Mouse (Mus musculus): ENCODE results near the gene 4930447C04Rik. TPM values are rescaled to one million over a fixed set of nuclear protein-coding genes. Genes with fewer than 3 reads are reported as not detected.

4930447C04Rik gene
- 0.28 and 0.84 TPM in 2 replicates for polyA plus RNA-seq (2012; rRNA removed)
- polyA plus RNA-seq (2014; fragmentation: Nextera tagmentation; extraction: Ambion mirVana), result 0.09 and 0.23 TPM in 2 replicates

DNA sequence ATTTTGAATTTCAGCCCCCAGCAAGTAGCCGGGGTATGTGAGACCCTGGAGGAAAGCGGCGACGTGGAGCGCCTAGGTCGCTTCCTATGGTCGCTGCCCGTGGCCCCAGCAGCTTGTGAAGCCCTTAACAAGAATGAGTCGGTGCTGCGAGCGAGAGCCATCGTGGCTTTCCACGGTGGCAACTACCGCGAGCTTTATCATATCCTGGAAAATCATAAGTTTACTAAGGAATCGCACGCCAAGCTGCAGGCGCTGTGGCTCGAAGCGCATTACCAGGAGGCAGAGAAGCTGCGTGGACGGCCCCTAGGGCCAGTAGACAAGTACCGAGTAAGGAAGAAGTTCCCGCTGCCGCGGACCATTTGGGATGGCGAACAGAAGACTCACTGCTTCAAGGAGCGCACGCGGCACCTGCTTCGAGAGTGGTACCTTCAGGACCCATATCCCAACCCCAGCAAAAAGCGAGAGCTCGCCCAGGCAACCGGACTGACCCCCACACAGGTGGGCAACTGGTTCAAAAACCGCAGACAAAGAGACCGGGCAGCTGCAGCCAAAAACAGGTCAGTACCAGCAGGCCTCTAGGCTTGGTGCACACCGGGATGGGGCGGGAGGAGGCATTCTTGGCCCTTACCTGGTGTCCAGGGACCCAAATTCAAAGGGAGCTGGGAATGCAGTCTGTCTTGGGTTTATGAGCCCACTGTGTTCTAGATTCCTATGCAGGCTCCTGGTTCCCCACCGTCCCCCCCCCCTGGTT, at the start of gene 4930447C04Rik:
Gene 4930447C04Rik, minus strand, starts transcription at position 704 of the 751 bp plus-strand sequence.
- no peak for TF ChIP-seq CTCF (IDR thresholded peaks at IDR 0.05; ENCODE audit: low read depth)
- TF ChIP-seq EP300 (IDR thresholded peaks at IDR 0.05; ENCODE audit: low read depth), result no peak
- Histone ChIP-seq H3K4me2 (ENCODE audit: low read depth) (no peak within 1 kb of the TSS), H3K9ac (replicated peaks) (no peak within 1 kb of the TSS), H3K9me3 (ENCODE audit: control insufficient read depth, low read length) (no peaks in the 10 kb centered on the region), H3K27me3 (ENCODE audit: control insufficient read depth, insufficient read depth, low read length) (peaks cover 95% of the 10 kb centered on the region), H3K36me3 (replicated peaks; ENCODE audit: control insufficient read depth, insufficient read depth, low read depth) (no peaks in the 10 kb centered on the region), H3K4me1 (replicated peaks; ENCODE audit: control insufficient read depth in 2 of 2, insufficient read depth in 2 of 2, low read length in 1 of 2) (no peaks in the 10 kb centered on the region), H3K4me3 (ENCODE audit: insufficient read depth in 1 of 2, low read depth in 2 of 2, low read length in 2 of 2) (no peak within 1 kb of the TSS), H3K27ac (no peak within 1 kb of the TSS)
- 3% methylated on average over 39 of the region's 39 CpGs for WGBS (ENCODE audit: insufficient replicate concordance)
- ATAC-seq (ENCODE audit: insufficient read depth) (no peak), DNase-seq (ENCODE audit: low read depth in 3 of 3, low spot score in 3 of 3) (no peak)

DNA sequence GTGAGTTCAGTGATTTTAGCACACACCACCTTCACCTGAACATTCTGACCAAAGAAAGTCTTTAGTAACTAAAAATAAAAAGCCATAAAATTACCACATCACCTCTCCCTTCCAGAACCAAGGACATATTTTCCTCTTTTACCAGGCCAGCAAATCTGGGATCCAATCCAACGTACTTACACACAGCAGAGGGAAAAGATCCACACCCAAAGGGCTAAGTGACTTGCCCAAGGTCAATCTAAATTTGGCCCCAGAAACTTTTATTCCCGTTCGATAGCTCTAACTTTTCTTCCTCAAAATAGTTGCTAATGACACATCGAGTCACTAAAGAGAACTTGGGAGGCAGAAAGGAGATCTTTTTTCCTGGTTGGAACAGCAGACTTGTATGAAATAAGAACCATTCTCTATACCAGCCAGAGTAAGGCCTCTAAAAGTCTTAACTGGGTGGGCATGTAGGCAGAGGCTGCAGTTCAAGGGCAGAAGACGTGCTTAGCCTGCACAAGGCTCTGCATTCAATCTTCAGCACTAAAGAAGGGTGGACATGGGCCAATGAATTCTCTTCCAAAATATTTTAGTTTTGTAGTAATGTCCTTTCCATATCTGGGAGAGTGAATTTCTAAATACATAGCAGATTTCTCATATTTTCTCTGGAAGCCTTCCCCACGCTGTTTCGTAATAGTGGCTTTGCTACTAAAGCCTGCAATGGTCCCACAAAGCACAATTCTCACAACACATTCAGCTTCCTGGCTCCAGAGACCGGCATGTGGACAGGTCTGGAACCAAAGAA, 42.7 kb upstream of the 4930447C04Rik start:
- ATAC-seq (ENCODE audit: insufficient read depth), result no peak
- Histone ChIP-seq H3K4me3 (ENCODE audit: insufficient read depth in 1 of 2, low read depth in 2 of 2, low read length in 2 of 2) (no peak overlapping the region), H3K27ac (no peak overlapping the region), H3K27me3 (ENCODE audit: control insufficient read depth, insufficient read depth, low read length) (no peaks in the 10 kb centered on the region), H3K4me1 (replicated peaks; ENCODE audit: control insufficient read depth in 2 of 2, insufficient read depth in 2 of 2, low read length in 1 of 2) (no peaks in the 10 kb centered on the region), H3K9ac (replicated peaks) (no peak overlapping the region), H3K36me3 (replicated peaks; ENCODE audit: control insufficient read depth, insufficient read depth, low read depth) (no peaks in the 10 kb centered on the region), H3K4me2 (ENCODE audit: low read depth) (no peak overlapping the region), H3K9me3 (ENCODE audit: control insufficient read depth, low read length) (no peaks in the 10 kb centered on the region)
- TF ChIP-seq EP300 (IDR thresholded peaks at IDR 0.05; ENCODE audit: low read depth) (no peak), CTCF (IDR thresholded peaks at IDR 0.05; ENCODE audit: low read depth) (no peak)
- 59% methylated on average over 8 of the region's 8 CpGs for WGBS (ENCODE audit: insufficient replicate concordance)
- no peak for DNase-seq (ENCODE audit: low read depth in 3 of 3, low spot score in 3 of 3)

DNA sequence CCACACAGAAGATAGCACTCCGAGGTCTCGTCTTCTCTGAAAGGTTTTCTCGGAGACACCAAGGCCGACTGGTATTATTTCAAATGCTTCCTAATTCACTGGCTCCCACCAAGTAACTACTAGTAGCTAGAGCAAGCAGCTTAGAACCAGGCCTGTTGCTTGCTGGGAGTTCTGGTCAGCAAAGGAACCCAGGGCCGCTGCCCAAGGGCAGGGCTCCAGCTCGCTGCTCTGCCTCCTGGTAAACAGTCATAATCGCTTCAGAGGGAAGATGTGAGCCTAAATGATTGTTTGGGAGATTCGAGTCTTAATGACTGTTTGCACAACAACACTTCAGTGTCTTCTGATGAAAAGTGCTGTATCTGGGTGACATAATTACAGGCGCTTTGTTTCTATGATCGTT, 42.0 kb upstream of the 4930447C04Rik start:
- no peak for ATAC-seq (ENCODE audit: insufficient read depth)
- Histone ChIP-seq H3K9ac (replicated peaks) (no peak overlapping the region), H3K4me3 (ENCODE audit: insufficient read depth in 1 of 2, low read depth in 2 of 2, low read length in 2 of 2) (no peak overlapping the region), H3K36me3 (replicated peaks; ENCODE audit: control insufficient read depth, insufficient read depth, low read depth) (no peaks in the 10 kb centered on the region), H3K27ac (no peak overlapping the region), H3K27me3 (ENCODE audit: control insufficient read depth, insufficient read depth, low read length) (no peaks in the 10 kb centered on the region), H3K4me2 (ENCODE audit: low read depth) (no peak overlapping the region), H3K9me3 (ENCODE audit: control insufficient read depth, low read length) (no peaks in the 10 kb centered on the region), H3K4me1 (replicated peaks; ENCODE audit: control insufficient read depth in 2 of 2, insufficient read depth in 2 of 2, low read length in 1 of 2) (no peaks in the 10 kb centered on the region)
- TF ChIP-seq EP300 (IDR thresholded peaks at IDR 0.05; ENCODE audit: low read depth) (no peak), CTCF (IDR thresholded peaks at IDR 0.05; ENCODE audit: low read depth) (no peak)
- WGBS (ENCODE audit: insufficient replicate concordance), result 61% methylated on average over 10 of the region's 10 CpGs
- no peak for DNase-seq (ENCODE audit: low read depth in 3 of 3, low spot score in 3 of 3)

DNA sequence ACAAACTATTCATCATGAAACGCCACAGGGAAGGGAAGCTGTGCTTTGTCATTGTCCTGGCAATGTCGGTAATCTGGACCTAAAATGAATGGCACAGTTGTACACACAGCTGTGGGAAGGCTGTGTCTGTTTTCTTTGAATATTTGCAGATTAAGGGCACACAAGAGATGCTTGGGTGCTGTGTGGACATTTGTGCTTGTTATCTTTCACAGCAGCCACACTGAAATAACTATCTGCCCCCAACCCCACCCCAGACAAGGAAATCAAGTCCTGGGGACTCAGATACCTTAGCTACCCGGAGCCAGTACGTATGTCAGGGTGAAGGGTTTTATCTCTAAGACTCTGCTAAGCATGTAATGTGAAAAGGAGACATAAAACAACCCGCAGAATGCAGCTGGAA, 38.7 kb upstream of the 4930447C04Rik start:
- Histone ChIP-seq H3K4me1 (replicated peaks; ENCODE audit: control insufficient read depth in 2 of 2, insufficient read depth in 2 of 2, low read length in 1 of 2) (peaks cover 0 to 3% of the 10 kb centered on the region in 2 experiments; a peak in 1 of 4 replicates), H3K36me3 (replicated peaks; ENCODE audit: control insufficient read depth, insufficient read depth, low read depth) (no peaks in the 10 kb centered on the region), H3K27ac (no peak overlapping the region), H3K4me3 (ENCODE audit: insufficient read depth in 1 of 2, low read depth in 2 of 2, low read length in 2 of 2) (no peak overlapping the region), H3K27me3 (ENCODE audit: control insufficient read depth, insufficient read depth, low read length) (no peaks in the 10 kb centered on the region), H3K9ac (replicated peaks) (no peak overlapping the region), H3K9me3 (ENCODE audit: control insufficient read depth, low read length) (no peaks in the 10 kb centered on the region), H3K4me2 (ENCODE audit: low read depth) (no peak overlapping the region)
- DNase-seq (ENCODE audit: low read depth in 3 of 3, low spot score in 3 of 3) (no peak), ATAC-seq (ENCODE audit: insufficient read depth) (peak; percentile 67; the same call in 1 of the 2 replicates)
- peak; percentile 37; the same call in 1 of the 2 replicates for TF ChIP-seq EP300 (IDR thresholded peaks at IDR 0.05; ENCODE audit: low read depth)
- no peak for TF ChIP-seq CTCF (IDR thresholded peaks at IDR 0.05; ENCODE audit: low read depth)
- WGBS (ENCODE audit: insufficient replicate concordance), result 13% methylated on average over 5 of the region's 5 CpGs

DNA sequence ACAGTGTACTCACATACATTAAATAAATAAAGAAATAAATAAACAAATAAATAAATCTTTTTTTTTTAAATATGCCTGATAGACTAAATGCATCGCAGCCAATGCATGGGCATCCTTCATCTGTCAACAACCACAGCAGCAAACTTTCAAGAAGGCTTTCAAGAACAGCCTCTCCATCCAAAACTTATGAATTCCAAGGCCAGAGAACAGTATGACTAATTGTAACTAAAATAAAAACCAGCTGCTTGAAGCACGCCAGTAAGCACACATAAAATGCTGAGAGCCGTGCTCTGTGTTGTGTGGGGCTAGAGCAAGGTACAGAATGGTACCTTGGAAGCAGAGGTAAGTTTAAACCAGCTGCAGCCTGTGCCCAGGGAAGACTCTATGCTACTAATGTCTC, 37.3 kb upstream of the 4930447C04Rik start:
- H3K36me3 ChIP-seq (replicated peaks; ENCODE audit: control insufficient read depth, insufficient read depth, low read depth), result no peaks in the 10 kb centered on the region
- DNase-seq (ENCODE audit: low read depth in 3 of 3, low spot score in 3 of 3), result no peak
- 75% methylated on average over 3 of the region's 3 CpGs for WGBS (ENCODE audit: insufficient replicate concordance)
- H3K4me2 ChIP-seq (ENCODE audit: low read depth), result no peak overlapping the region
- no peak for ATAC-seq (ENCODE audit: insufficient read depth)
- H3K9me3 ChIP-seq (ENCODE audit: control insufficient read depth, low read length), result no peaks in the 10 kb centered on the region
- peaks cover 0 to 3% of the 10 kb centered on the region in 2 experiments; a peak in 1 of 4 replicates for H3K4me1 ChIP-seq (replicated peaks; ENCODE audit: control insufficient read depth in 2 of 2, insufficient read depth in 2 of 2, low read length in 1 of 2)
- no peak overlapping the region for H3K27ac ChIP-seq
- no peak overlapping the region for H3K9ac ChIP-seq (replicated peaks)
- TF ChIP-seq EP300 (IDR thresholded peaks at IDR 0.05; ENCODE audit: low read depth) (no peak), CTCF (IDR thresholded peaks at IDR 0.05; ENCODE audit: low read depth) (no peak)
- H3K4me3 ChIP-seq (ENCODE audit: insufficient read depth in 1 of 2, low read depth in 2 of 2, low read length in 2 of 2), result no peak overlapping the region
- no peaks in the 10 kb centered on the region for H3K27me3 ChIP-seq (ENCODE audit: control insufficient read depth, insufficient read depth, low read length)

Measured in liver, embryonic 14.5 days (tissue).